Mouse (Mus musculus): ENCODE measurements around the gene Coq3. TPM values are rescaled to one million over a fixed set of nuclear protein-coding genes. Genes with fewer than 3 reads are reported as not detected.

Gene Coq3
- polyA plus RNA-seq (2012; rRNA removed) = 0.43 and 0.79 TPM in 2 replicates

DNA sequence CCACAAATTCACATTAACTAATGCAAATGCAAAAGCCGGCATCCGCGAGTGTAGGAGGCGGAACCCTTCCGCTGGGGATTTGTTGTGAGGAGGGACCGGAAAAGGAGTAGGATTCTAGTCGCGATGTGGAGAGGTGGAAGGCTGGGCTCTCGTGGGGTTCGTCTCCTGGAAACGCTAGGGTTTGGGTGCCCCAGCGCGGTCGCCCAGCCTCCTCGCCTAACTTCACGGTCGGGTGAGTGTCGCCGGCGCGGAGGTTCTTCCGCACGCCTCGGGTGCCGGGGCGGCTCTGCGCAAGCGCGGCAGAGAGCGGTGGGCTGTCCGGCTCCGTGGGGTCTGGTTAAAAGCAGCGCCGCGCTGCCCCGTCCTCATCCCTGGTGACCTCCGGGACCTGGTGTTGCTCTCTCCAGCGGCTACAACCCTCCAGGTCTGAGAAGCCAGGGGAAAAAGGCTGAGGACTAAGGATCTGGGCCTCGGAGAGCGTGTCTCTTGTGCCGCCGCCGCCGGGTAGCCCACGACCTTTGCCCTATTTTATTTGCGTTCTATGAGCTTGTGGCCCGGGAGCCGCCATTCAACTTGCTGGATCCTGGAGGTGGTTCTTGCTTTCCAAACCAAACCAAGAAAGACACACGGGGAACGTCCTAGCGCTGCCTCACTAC is at the start of gene Coq3:
TSS of gene Coq3 (plus strand) at position 109 of the 656 bp plus-strand sequence.

DNA sequence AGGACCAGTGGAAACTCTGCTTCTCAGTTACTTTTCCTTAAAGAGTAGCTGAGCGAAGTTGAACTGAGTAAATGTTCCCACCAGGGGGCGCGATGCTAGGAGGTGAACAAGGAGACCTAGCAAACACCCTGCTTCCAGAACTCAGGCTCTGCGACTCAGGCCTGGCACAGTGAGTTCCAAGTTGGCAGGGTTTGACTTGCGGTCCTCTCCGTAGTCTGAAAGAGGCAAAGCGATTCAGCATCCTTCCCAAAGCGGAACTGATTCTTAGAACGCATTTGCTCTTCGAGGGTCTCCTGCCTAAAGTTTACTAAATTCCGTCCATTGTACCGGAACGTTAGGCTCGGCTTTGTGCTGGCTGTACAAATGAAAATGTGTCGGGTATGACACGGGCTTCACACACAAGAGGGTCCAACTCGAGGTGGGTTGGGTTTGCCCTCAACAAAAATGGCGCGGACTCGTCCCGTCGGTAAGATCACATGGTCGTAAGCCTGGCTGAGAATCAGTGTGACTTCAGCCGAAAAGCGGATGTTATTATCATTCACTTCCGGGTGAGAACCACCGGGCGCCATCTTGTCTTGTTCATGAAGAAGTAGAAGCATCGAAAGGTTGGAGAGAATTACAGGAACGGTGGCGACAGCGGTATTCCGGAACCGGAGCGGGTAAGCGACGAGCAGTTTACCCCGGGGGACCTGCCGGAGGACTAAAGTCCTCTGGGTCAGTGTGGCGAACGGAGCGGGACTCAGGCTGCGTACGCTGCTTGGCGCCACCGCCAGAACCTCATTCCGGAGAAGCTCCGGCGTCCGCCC is 31.8 kb upstream of the Coq3 start, which contains the start of gene Pnisr:
TSS of gene Pnisr (plus strand) at position 103 of the 806 bp plus-strand sequence.

DNA sequence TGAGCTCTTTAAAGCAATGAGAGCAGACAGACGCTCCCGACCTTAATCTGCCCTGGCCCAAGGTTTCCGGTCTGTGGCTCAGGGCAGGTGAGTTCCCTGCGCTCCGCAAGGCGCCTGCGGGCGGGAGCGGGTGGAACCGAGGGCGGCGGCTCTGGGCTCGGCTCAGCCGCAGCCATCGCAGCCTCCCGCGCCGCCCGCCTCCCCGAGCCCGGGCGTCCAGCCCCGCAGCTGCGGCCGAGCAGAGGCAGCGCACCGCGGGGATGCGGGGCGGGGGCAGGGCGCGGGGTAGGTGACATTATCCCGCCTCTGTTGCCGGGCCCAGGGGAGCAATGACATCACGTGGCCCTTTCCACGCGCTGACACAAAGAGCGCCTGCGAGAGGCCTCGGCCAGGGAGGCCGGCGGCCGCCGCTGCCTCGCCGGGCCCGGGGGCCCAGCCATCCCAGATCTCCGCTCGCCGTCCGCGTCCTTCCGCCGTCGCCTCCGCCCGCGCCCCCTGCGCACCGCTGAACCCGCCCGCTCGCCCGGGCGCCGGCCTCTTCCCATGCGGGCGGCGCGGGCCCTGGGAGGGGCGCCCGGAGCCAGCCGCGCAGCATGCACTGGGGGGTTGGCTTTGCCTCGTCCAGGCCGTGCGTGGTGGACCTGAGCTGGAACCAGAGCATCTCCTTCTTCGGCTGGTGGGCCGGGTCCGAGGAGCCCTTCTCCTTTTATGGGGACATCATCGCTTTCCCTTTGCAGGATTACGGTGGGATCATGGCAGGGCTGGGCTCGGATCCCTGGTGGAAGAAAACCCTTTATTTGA is 51.7 kb downstream of the Coq3 start, which contains the start of gene Faxc:
TSS of gene Faxc (plus strand) at position 359 of the 801 bp plus-strand sequence.

Other genes with a start within 250 kb of the Coq3 start
- gene Prdm13, start 193.7 kb upstream of the Coq3 start, polyA plus RNA-seq (2012; rRNA removed) = not detected in 2 replicates
- gene Ccnc, start 152.0 kb upstream of the Coq3 start, polyA plus RNA-seq (2012; rRNA removed) = 0.57 and 1.5 TPM in 2 replicates
- 0.38 and 0.68 TPM in 2 replicates for gene Usp45, start 112.5 kb upstream of the Coq3 start, polyA plus RNA-seq (2012; rRNA removed)
- 0.30 and 0.54 TPM in 2 replicates for gene Tstd3, start 112.5 kb upstream of the Coq3 start, polyA plus RNA-seq (2012; rRNA removed)
- gene Pnisr, start 32.1 kb upstream of the Coq3 start, polyA plus RNA-seq (2012; rRNA removed) = 3.3 and 6.1 TPM in 2 replicates
- gene Faxc, start 51.7 kb downstream of the Coq3 start, polyA plus RNA-seq (2012; rRNA removed) = 0.54 and 0.80 TPM in 2 replicates

All from stomach, adult 2 months (tissue).